Mouse (Mus musculus) mouse trophoblast stem cell (cell line): ENCODE measurements around the gene Slc2a4.

Experiments used
- in situ Hi-C, 2 experiments: fragments of 300-500 bp; cut with MseI, MboI; formaldehyde crosslinking; loops; 2 replicates in 1 of 2; 3 replicates in 1 of 2; pipeline ENCODE4 v1.15.1; 2025

The Slc2a4 gene

GRCm38 (mm10) chr11:69948066-69948762, at the start of gene Slc2a4:
Gene Slc2a4, minus strand, starts transcription at chr11:69948188.
- in situ Hi-C loops, result no loop called here

GRCm38 (mm10) chr11:69997070-69997509, 49.1 kb upstream of the Slc2a4 start:
- in situ Hi-C loops, result no loop called here

- in situ Hi-C loops, result no loop called here
Observed at GRCm38 (mm10) chr11:69996161-69997061, 48.4 kb upstream of the Slc2a4 start.

GRCm38 (mm10) chr11:69995391-69995960, 47.5 kb upstream of the Slc2a4 start, which contains the start of gene Phf23:
Gene Phf23, plus strand, starts transcription at chr11:69995777.
- in situ Hi-C loops, result no loop called here

GRCm38 (mm10) chr11:69994401-69995090, 46.6 kb upstream of the Slc2a4 start:
- in situ Hi-C loops, result no loop called here

GRCm38 (mm10) chr11:69992932-69993331, 44.9 kb upstream of the Slc2a4 start:
- in situ Hi-C loops, result no loop called here

GRCm38 (mm10) chr11:69992396-69992795, 44.4 kb upstream of the Slc2a4 start:
- in situ Hi-C loops, result no loop called here

GRCm38 (mm10) chr11:69991711-69992110, 43.7 kb upstream of the Slc2a4 start:
- in situ Hi-C loops, result no loop called here

GRCm38 (mm10) chr11:69990850-69991691, 43.1 kb upstream of the Slc2a4 start, which contains the start of gene Gabarap:
Gene Gabarap, plus strand, starts transcription at chr11:69991143.
- in situ Hi-C loops, result no loop called here

GRCm38 (mm10) chr11:69989949-69990348, 42.0 kb upstream of the Slc2a4 start:
- in situ Hi-C loops, result no loop called here

GRCm38 (mm10) chr11:69984431-69984830, 36.4 kb upstream of the Slc2a4 start:
- in situ Hi-C loops, result no loop called here

- in situ Hi-C loops, result no loop called here
Observed at GRCm38 (mm10) chr11:69983377-69983776, 35.4 kb upstream of the Slc2a4 start.

GRCm38 (mm10) chr11:69982877-69983276, 34.9 kb upstream of the Slc2a4 start:
- in situ Hi-C loops, result no loop called here

GRCm38 (mm10) chr11:69982225-69982624, 34.2 kb upstream of the Slc2a4 start, which contains the start of gene Elp5:
Gene Elp5, minus strand, starts transcription at chr11:69982517.
- in situ Hi-C loops, result no loop called here

- in situ Hi-C loops, result no loop called here
Observed at GRCm38 (mm10) chr11:69981141-69981762, 33.3 kb upstream of the Slc2a4 start, which contains the start of gene Ctdnep1. Gene Ctdnep1, plus strand, starts transcription at chr11:69981156.

GRCm38 (mm10) chr11:69980196-69981140, 32.5 kb upstream of the Slc2a4 start:
- in situ Hi-C loops, result no loop called here

- in situ Hi-C loops, result no loop called here
Observed at GRCm38 (mm10) chr11:69979827-69980195, 31.8 kb upstream of the Slc2a4 start.

- in situ Hi-C loops, result no loop called here
Observed at GRCm38 (mm10) chr11:69976271-69976670, 28.3 kb upstream of the Slc2a4 start.

- in situ Hi-C loops, result no loop called here
Observed at GRCm38 (mm10) chr11:69974907-69975306, 26.9 kb upstream of the Slc2a4 start.
